Mouse (Mus musculus): ENCODE measurements around the gene Cacna1d. TPM values are rescaled to one million over a fixed set of nuclear protein-coding genes. Genes with fewer than 3 reads are reported as not detected.

Gene Cacna1d
- polyA plus RNA-seq, 1 experiment from 2014 or later, result 2.8 TPM

DNA sequence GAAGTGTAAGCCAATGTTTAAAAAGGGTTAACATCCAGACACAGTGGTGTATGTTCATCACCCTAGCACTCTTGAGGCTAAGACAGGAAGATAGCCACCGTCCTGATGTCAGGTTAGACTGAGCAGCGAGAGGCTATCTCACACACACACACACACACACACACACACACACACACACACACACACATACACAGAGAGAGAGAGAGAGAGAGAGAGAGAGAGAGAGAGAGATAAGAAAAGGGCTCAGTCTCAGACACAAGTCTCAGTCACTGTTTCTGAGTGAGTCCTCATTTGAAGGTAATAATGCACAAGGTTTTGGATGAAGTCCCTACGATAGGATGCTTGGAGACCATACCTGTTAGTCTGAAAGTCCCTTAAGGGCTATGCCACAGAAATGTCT is 322.9 kb downstream of the Cacna1d start:
- WGBS, result 81% methylated on average over 3 of the region's 3 CpGs
- ATAC-seq (ENCODE audit: low FRiP score, low read depth), result no peak
- H3K9ac ChIP-seq (replicated peaks), result no peak overlapping the region
- H3K4me3 ChIP-seq, result no peak overlapping the region
- H3K36me3 ChIP-seq, result no peaks in the 10 kb centered on the region
- no peaks in the 10 kb centered on the region for H3K9me3 ChIP-seq
- H3K4me1 ChIP-seq, result 0 out of 2 replicates have a peak, but pooled peaks cover 4% of the 10 kb centered on the region
- no peak overlapping the region for H3K27ac ChIP-seq (replicated peaks)
- no peaks in the 10 kb centered on the region for H3K27me3 ChIP-seq
- no peak overlapping the region for H3K4me2 ChIP-seq (replicated peaks)

DNA sequence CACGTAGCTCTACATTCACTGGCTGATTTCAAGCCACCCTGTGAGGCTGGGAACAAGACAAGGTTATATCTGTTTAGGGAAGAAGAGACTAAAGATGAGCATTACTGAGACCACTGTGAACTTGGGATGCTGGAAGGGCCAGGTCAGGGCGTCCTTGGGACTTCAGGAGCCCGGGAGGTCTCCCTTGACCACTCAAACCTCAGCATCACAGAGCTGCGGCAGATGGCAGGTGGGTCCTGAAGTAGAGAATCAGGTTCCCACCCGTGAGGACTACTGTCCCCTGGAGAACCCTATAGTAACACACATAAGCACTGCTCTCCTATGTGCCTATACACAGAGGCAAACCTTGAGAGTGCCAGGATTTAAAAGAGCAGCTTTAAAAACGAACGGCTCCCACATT is 323.6 kb downstream of the Cacna1d start:
- no peak for ATAC-seq (ENCODE audit: low FRiP score, low read depth)
- H3K27me3 ChIP-seq, result no peaks in the 10 kb centered on the region
- WGBS, result 83% methylated on average over 7 of the region's 7 CpGs

DNA sequence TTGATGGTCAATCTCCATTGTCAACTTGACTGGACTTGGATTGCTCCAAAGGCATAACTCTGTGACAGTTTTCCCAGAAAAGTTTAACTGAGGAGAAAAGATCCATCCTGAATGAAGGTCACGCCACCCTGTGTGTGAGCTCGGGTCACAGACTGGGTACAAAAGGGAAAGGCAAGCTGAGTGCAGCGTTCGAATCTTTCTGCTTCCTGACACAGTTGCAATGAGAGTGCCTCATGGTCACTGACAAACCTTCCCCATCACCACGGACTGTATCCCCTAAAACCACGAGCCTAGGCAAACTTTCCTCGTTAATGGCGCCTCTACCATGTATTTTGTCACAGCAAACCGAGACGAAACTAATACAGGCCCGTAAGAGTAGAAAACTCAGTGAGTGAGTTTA is 325.2 kb downstream of the Cacna1d start:
- Histone ChIP-seq H3K4me3 (no peak overlapping the region), H3K27me3 (no peaks in the 10 kb centered on the region), H3K9ac (replicated peaks) (no peak overlapping the region), H3K27ac (replicated peaks) (no peak overlapping the region), H3K36me3 (no peaks in the 10 kb centered on the region), H3K4me1 (0 out of 2 replicates have a peak, but pooled peaks cover 4% of the 10 kb centered on the region), H3K4me2 (replicated peaks) (no peak overlapping the region), H3K9me3 (no peaks in the 10 kb centered on the region)
- no peak for ATAC-seq (ENCODE audit: low FRiP score, low read depth)
- 92% methylated on average over 11 of the region's 11 CpGs for WGBS

More for the DNA sequence above, 323.6 kb downstream of the Cacna1d start:
- H3K27ac ChIP-seq (replicated peaks), result no peak overlapping the region
- no peaks in the 10 kb centered on the region for H3K36me3 ChIP-seq
- no peak overlapping the region for H3K4me2 ChIP-seq (replicated peaks)
- H3K9me3 ChIP-seq, result no peaks in the 10 kb centered on the region
- no peak overlapping the region for H3K4me3 ChIP-seq
- H3K9ac ChIP-seq (replicated peaks), result no peak overlapping the region
- 0 out of 2 replicates have a peak, but pooled peaks cover 4% of the 10 kb centered on the region for H3K4me1 ChIP-seq

DNA sequence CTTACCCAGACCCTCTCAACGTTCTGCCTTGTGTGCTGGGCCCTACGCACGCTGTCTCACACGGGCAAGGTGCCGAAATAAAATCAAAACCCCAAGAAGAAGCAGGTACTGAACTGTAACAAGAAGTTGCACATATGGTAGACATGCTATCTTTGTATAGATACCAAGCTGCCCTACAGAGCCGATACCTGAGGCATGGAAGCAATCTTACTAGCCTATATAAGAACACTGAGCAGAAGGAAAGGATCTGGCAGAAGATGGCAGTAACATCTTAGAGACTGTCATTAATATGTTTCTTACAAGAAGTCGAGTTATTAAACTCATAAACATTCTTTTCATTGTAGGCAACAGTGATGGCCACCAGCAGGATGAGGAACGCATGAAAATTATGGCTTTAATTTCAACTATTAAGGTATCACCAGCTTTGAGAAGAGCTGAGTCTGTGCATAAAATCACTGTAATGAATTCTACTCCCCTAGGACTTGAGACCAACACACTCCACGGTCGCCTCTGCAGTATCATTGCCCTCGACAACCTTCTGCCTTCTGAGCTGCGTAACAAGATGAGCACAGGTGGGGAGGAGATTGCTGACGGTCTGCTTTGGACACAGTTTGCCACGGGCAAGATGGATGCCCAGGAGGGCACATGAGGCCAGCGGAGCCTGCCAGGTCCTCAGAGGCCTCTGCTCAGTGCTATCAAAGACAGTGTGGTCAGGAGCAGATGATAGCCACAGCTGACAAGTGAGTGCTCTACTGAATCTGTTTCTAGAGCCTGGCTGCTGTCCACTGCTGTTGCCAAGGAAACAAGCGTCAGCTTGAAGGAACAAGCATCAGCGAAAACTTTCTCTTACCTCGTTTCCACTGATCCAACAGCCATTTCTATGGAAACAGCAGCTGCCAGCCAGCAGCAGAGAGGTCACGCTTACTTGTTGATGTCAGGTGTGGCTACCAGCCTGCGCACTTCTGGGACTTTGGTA is 327.2 kb downstream of the Cacna1d start:
- no peaks in the 10 kb centered on the region for H3K9me3 ChIP-seq
- no peak overlapping the region for H3K4me3 ChIP-seq
- H3K4me1 ChIP-seq, result 0 out of 2 replicates have a peak, but pooled peaks cover 4% of the 10 kb centered on the region
- no peak for ATAC-seq (ENCODE audit: low FRiP score, low read depth)
- H3K9ac ChIP-seq (replicated peaks), result no peak overlapping the region
- no peak overlapping the region for H3K27ac ChIP-seq (replicated peaks)
- H3K27me3 ChIP-seq, result no peaks in the 10 kb centered on the region
- H3K4me2 ChIP-seq (replicated peaks), result no peak overlapping the region
- H3K36me3 ChIP-seq, result no peaks in the 10 kb centered on the region
- 71% methylated on average over 20 of the region's 20 CpGs for WGBS

DNA sequence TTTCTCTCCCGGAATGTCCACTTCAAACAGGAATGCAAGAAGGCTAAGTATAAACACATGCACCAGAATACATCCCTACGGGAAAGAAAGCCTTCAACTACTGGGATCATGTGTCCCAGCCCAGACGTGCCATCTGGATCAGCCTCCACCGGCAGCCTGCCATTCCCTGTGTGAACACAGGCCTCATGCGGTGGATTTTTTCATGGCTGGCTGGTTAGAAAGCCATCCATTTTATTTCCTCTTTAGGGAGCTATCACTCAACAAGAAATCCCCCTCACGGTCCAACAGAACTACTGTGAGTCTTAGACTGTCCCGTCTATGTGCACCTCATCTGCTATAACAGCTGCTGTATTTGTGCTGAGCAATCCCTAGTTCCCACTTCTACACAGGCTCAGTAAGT is 343.5 kb downstream of the Cacna1d start:
- Histone ChIP-seq H3K36me3 (no peaks in the 10 kb centered on the region), H3K27ac (replicated peaks) (no peak overlapping the region), H3K4me3 (no peak overlapping the region), H3K4me1 (no peaks in the 10 kb centered on the region), H3K9ac (replicated peaks) (no peak overlapping the region), H3K9me3 (no peaks in the 10 kb centered on the region), H3K4me2 (replicated peaks) (no peak overlapping the region), H3K27me3 (no peaks in the 10 kb centered on the region)
- 69% methylated on average over 7 of the region's 7 CpGs for WGBS
- no peak for ATAC-seq (ENCODE audit: low FRiP score, low read depth)

DNA sequence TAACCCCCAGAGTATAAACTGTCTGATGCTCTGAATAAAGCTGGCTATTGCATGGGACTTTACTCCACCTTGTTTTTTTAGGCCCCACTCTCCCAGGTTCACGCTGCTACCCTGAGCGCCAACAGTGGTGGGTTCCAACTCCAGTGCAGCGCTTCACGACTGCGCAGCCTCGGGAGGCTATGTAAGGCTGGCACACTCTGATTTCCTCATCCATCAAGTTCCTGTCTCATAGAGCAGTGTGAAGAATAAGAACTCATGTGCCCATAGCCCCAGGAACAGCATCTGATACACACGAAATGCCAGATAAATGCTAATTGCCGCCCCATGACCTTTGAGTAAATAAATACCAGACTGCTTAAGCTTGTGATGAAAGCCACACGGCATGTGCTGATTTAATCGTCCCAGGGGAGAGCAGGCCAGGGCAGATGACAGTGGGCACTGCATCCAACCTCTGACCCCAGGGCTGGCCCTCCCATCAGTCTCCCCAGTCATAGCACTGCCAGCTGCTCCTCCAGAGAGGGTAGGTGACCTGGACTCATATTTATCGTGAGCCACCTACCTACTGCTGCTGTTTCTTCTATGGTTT is 352.8 kb downstream of the Cacna1d start:
- H3K27me3 ChIP-seq, result peaks cover 6% of the 10 kb centered on the region; the same call in 1 of the 2 replicates
- no peaks in the 10 kb centered on the region for H3K4me1 ChIP-seq
- no peak for ATAC-seq (ENCODE audit: low FRiP score, low read depth)
- H3K9me3 ChIP-seq, result no peaks in the 10 kb centered on the region
- no peaks in the 10 kb centered on the region for H3K36me3 ChIP-seq
- H3K4me2 ChIP-seq (replicated peaks), result no peak overlapping the region
- H3K9ac ChIP-seq (replicated peaks), result no peak overlapping the region
- H3K27ac ChIP-seq (replicated peaks), result no peak overlapping the region
- 49% methylated on average over 11 of the region's 11 CpGs for WGBS
- H3K4me3 ChIP-seq, result no peak overlapping the region

DNA sequence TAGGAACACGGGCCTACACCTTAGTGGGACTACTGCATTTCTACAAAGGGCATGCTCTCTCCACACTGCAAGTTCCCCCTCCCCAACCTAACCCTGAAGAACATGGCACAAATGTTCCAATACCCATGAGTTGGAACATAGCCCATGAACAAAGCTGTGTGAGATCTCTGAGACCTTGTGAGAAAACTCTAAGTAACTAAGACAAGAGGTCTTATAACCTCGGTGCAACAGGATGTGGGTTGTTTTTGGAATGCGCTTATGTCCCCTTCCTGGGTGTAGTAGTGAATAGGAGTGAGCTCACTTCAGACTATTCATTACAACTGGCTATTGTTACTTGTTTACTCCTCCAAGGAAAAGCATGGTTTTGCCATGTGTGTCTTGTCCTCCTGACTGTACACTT is 353.3 kb downstream of the Cacna1d start:
- H3K4me3 ChIP-seq, result no peak overlapping the region
- peaks cover 6% of the 10 kb centered on the region; the same call in 1 of the 2 replicates for H3K27me3 ChIP-seq
- 84% methylated on average over 3 of the region's 3 CpGs for WGBS

DNA sequence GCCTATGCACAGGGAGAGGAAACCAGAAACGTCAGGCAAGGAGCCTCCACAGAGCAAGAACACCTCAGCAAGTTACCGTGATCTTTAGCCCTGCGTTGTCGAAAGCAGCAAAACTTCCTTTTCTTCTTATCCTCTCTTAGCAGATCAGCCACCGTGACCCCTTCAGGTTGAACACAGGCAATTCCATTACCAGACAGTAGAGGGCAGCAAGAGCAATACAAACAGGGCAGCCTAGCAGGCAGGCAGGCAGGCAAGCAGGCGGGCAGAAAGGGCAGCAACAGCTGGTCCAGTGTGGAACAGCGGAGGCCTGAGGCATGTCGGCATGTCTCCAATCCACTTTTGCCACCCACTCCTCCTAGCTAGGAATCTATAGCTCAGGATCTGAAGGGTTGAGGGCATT is 354.3 kb downstream of the Cacna1d start:
- Histone ChIP-seq H3K9me3 (no peaks in the 10 kb centered on the region), H3K36me3 (no peaks in the 10 kb centered on the region), H3K4me3 (no peak overlapping the region), H3K4me1 (no peaks in the 10 kb centered on the region), H3K4me2 (replicated peaks) (no peak overlapping the region), H3K27me3 (peaks cover 6% of the 10 kb centered on the region; the same call in 1 of the 2 replicates), H3K9ac (replicated peaks) (no peak overlapping the region), H3K27ac (replicated peaks) (no peak overlapping the region)
- WGBS, result 4% methylated on average over 8 of the region's 8 CpGs
- peak; percentile 75; the same call in 1 of the 2 replicates for ATAC-seq (ENCODE audit: low FRiP score, low read depth)

More for the DNA sequence above, 353.3 kb downstream of the Cacna1d start:
- Histone ChIP-seq H3K4me2 (replicated peaks) (no peak overlapping the region), H3K9ac (replicated peaks) (no peak overlapping the region), H3K9me3 (no peaks in the 10 kb centered on the region), H3K36me3 (no peaks in the 10 kb centered on the region), H3K4me1 (no peaks in the 10 kb centered on the region), H3K27ac (replicated peaks) (no peak overlapping the region)
- no peak for ATAC-seq (ENCODE audit: low FRiP score, low read depth)

DNA sequence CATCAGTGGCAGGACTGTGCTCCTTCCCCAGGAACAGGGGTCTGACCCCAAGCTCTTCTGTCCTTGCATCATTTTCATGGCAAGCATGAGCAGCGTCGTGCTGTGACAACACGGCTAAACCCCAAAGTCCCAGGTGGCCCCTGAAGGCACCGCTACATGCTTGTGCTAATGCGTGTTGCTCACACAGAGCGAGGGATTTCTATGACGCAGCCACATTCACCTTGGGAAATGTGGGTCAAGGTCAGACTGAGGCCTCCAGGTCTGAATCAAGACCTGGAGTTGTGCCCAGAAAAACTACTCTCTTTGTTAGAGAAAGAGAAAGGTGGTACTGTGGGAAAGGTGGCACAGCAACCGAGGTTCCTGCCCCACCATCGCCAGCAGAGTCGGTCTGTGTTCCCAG is 355.9 kb downstream of the Cacna1d start:
- Histone ChIP-seq H3K27ac (replicated peaks) (no peak overlapping the region), H3K36me3 (no peaks in the 10 kb centered on the region), H3K4me3 (no peak overlapping the region), H3K9me3 (no peaks in the 10 kb centered on the region), H3K4me2 (replicated peaks) (no peak overlapping the region), H3K9ac (replicated peaks) (no peak overlapping the region), H3K27me3 (peaks cover 6% of the 10 kb centered on the region; the same call in 1 of the 2 replicates), H3K4me1 (no peaks in the 10 kb centered on the region)
- 89% methylated on average over 10 of the region's 10 CpGs for WGBS
- ATAC-seq (ENCODE audit: low FRiP score, low read depth), result no peak

DNA sequence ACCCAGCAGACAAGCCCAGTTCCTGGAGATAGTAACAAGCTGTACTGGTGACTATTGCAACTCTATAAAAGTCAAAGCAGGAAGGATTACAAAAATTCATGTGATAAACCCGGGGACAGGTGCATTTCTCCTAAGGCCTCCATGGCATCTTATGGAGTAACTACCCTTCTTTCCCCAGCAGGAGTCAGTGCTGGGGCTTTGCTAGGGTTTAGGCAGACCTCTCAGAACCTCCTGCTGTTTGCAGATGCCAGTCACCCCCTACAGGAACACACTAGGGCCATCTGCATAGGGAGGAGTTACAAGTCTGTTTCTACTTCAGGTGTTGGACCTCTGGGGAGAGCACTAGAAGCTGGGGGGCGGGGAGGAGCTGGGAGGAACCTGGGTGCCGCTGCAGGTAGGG is 357.6 kb downstream of the Cacna1d start:
- no peak for ATAC-seq (ENCODE audit: low FRiP score, low read depth)
- Histone ChIP-seq H3K27ac (replicated peaks) (no peak overlapping the region), H3K9me3 (no peaks in the 10 kb centered on the region), H3K36me3 (no peaks in the 10 kb centered on the region), H3K4me1 (no peaks in the 10 kb centered on the region), H3K9ac (replicated peaks) (no peak overlapping the region), H3K4me3 (no peak overlapping the region), H3K27me3 (peaks cover 6% of the 10 kb centered on the region; the same call in 1 of the 2 replicates), H3K4me2 (replicated peaks) (no peak overlapping the region)
- WGBS, result 39% methylated on average over 3 of the region's 3 CpGs

DNA sequence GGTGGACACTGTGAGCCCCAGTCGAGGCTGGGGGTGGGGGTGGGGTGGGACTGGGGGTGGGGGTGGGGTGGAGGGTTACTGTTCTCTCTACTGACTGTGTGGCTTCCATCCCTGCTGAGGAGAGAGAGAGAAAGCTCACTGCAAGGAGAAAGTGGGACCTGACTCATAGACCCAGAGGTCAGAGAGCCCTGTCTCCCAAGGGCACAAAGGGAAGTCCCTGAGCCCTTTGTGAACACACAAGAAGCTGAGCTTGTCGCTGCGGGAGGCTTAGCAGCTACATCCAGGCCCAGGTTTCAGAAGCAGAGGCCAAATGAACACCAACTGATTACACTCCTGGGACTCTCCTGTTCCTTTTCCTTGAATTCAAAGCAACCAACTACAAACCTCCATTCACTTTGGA is 360.0 kb downstream of the Cacna1d start:
- ATAC-seq (ENCODE audit: low FRiP score, low read depth), result no peak
- Histone ChIP-seq H3K9ac (replicated peaks) (no peak overlapping the region), H3K36me3 (no peaks in the 10 kb centered on the region), H3K4me1 (no peaks in the 10 kb centered on the region), H3K4me2 (replicated peaks) (no peak overlapping the region), H3K9me3 (no peaks in the 10 kb centered on the region), H3K4me3 (no peak overlapping the region), H3K27ac (replicated peaks) (no peak overlapping the region), H3K27me3 (peaks cover 6% of the 10 kb centered on the region; the same call in 1 of the 2 replicates)
- WGBS, result 5% methylated on average over 3 of the region's 3 CpGs

DNA sequence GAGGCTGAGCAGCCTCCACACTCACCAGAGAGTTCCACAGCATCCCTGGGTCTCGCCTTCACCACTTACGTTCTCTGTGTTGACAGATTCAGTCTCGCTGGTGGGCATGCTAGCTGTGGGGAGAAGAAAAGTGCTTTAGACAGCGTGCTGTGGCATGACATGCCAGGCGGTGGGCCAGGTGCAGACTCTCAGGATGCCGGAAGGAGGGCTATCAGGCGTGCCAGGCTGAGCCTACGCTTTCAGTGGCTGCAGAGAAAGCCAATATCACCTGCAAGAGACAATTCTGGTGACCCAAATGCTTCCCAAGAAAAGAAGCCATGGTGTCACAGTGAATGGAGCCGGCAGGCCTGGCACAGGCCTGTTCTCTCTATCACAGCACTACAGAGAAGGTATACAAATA is 361.2 kb downstream of the Cacna1d start:
- no peaks in the 10 kb centered on the region for H3K36me3 ChIP-seq
- no peak overlapping the region for H3K9ac ChIP-seq (replicated peaks)
- no peak for ATAC-seq (ENCODE audit: low FRiP score, low read depth)
- H3K4me3 ChIP-seq, result no peak overlapping the region
- 93% methylated on average over 9 of the region's 9 CpGs for WGBS
- no peaks in the 10 kb centered on the region for H3K9me3 ChIP-seq
- H3K27me3 ChIP-seq, result no peaks in the 10 kb centered on the region
- H3K4me2 ChIP-seq (replicated peaks), result no peak overlapping the region
- no peaks in the 10 kb centered on the region for H3K4me1 ChIP-seq
- H3K27ac ChIP-seq (replicated peaks), result no peak overlapping the region
